Mouse (Mus musculus): ENCODE data around the gene Dnajb12. TPM values are rescaled to one million over a fixed set of nuclear protein-coding genes. Genes with fewer than 3 reads are reported as not detected.

The Dnajb12 gene
- polyA plus RNA-seq, 1 experiment from 2014 or later: 28.6 TPM

GRCm38 (mm10) chr10:59886081-59886466 lies 6.7 kb downstream of the Dnajb12 start:
- no peak for DNase-seq (ENCODE audit: low spot score)
- Histone ChIP-seq H3K36me3 (ENCODE audit: control insufficient read depth, insufficient read depth, low read length) (peaks cover 20% of the 10 kb centered on the region), H3K4me2 (ENCODE audit: low read length) (no peak overlapping the region), H3K4me1 (replicated peaks; ENCODE audit: control insufficient read depth, insufficient read depth, low read length) (peaks cover under 1% of the 10 kb centered on the region), H3K27me3 (replicated peaks; ENCODE audit: control insufficient read depth, insufficient read depth, low read length) (no peaks in the 10 kb centered on the region), H3K27ac (ENCODE audit: low read depth) (no peak overlapping the region), H3K9me3 (ENCODE audit: control insufficient read depth, low read length) (no peaks in the 10 kb centered on the region), H3K4me3 (ENCODE audit: low read depth, low read length) (no peak overlapping the region), H3K9ac (ENCODE audit: low read length) (no peak overlapping the region)
- WGBS: 96% methylated on average over 1 of the region's 1 CpGs
- no peak for ATAC-seq (replicated peaks; ENCODE audit: low FRiP score, low TSS enrichment, low read depth)

- Histone ChIP-seq H3K4me3 (ENCODE audit: low read depth, low read length) (no peak overlapping the region), H3K27ac (ENCODE audit: low read depth) (no peak overlapping the region), H3K4me2 (ENCODE audit: low read length) (no peak overlapping the region), H3K27me3 (replicated peaks; ENCODE audit: control insufficient read depth, insufficient read depth, low read length) (no peaks in the 10 kb centered on the region), H3K4me1 (replicated peaks; ENCODE audit: control insufficient read depth, insufficient read depth, low read length) (no peaks in the 10 kb centered on the region), H3K9me3 (ENCODE audit: control insufficient read depth, low read length) (no peaks in the 10 kb centered on the region), H3K9ac (ENCODE audit: low read length) (no peak overlapping the region), H3K36me3 (ENCODE audit: control insufficient read depth, insufficient read depth, low read length) (peaks cover 33% of the 10 kb centered on the region)
- ATAC-seq (replicated peaks; ENCODE audit: low FRiP score, low TSS enrichment, low read depth) (no peak), DNase-seq (ENCODE audit: low spot score) (no peak)
- WGBS: 93% methylated on average over 5 of the region's 5 CpGs
Measured at GRCm38 (mm10) chr10:59887432-59887831, 8.1 kb downstream of the Dnajb12 start.

GRCm38 (mm10) chr10:59889339-59889738 lies 10.0 kb downstream of the Dnajb12 start:
- Histone ChIP-seq H3K27me3 (replicated peaks; ENCODE audit: control insufficient read depth, insufficient read depth, low read length) (no peaks in the 10 kb centered on the region), H3K9me3 (ENCODE audit: control insufficient read depth, low read length) (no peaks in the 10 kb centered on the region), H3K4me2 (ENCODE audit: low read length) (no peak overlapping the region), H3K4me3 (ENCODE audit: low read depth, low read length) (no peak overlapping the region), H3K4me1 (replicated peaks; ENCODE audit: control insufficient read depth, insufficient read depth, low read length) (no peaks in the 10 kb centered on the region), H3K36me3 (ENCODE audit: control insufficient read depth, insufficient read depth, low read length) (peaks cover 46% of the 10 kb centered on the region), H3K9ac (ENCODE audit: low read length) (no peak overlapping the region), H3K27ac (ENCODE audit: low read depth) (no peak overlapping the region)
- WGBS: 93% methylated on average over 7 of the region's 7 CpGs
- DNase-seq (ENCODE audit: low spot score) (no peak), ATAC-seq (replicated peaks; ENCODE audit: low FRiP score, low TSS enrichment, low read depth) (no peak)

GRCm38 (mm10) chr10:59889953-59890751 lies 10.8 kb downstream of the Dnajb12 start:
- Histone ChIP-seq H3K27me3 (replicated peaks; ENCODE audit: control insufficient read depth, insufficient read depth, low read length) (no peaks in the 10 kb centered on the region), H3K27ac (ENCODE audit: low read depth) (no peak overlapping the region), H3K9me3 (ENCODE audit: control insufficient read depth, low read length) (no peaks in the 10 kb centered on the region), H3K36me3 (ENCODE audit: control insufficient read depth, insufficient read depth, low read length) (peaks cover 53% of the 10 kb centered on the region), H3K4me3 (ENCODE audit: low read depth, low read length) (no peak overlapping the region), H3K9ac (ENCODE audit: low read length) (no peak overlapping the region), H3K4me2 (ENCODE audit: low read length) (no peak overlapping the region), H3K4me1 (replicated peaks; ENCODE audit: control insufficient read depth, insufficient read depth, low read length) (0 out of 2 replicates have a peak, but pooled peaks cover 4% of the 10 kb centered on the region)
- whole genome bisulfite sequencing: 85% methylated on average over 15 of the region's 15 CpGs
- DNase-seq (ENCODE audit: low spot score): no peak
- no peak for ATAC-seq (replicated peaks; ENCODE audit: low FRiP score, low TSS enrichment, low read depth)

GRCm38 (mm10) chr10:59892977-59893376 lies 13.6 kb downstream of the Dnajb12 start:
- H3K4me3 ChIP-seq (ENCODE audit: low read depth, low read length): no peak overlapping the region
- H3K4me1 ChIP-seq (replicated peaks; ENCODE audit: control insufficient read depth, insufficient read depth, low read length): peaks cover 4% of the 10 kb centered on the region; the same call in 1 of the 2 replicates
- WGBS: 40% methylated on average over 6 of the region's 6 CpGs
- H3K4me2 ChIP-seq (ENCODE audit: low read length): no peak overlapping the region
- no peak for ATAC-seq (replicated peaks; ENCODE audit: low FRiP score, low TSS enrichment, low read depth)
- no peak overlapping the region for H3K27ac ChIP-seq (ENCODE audit: low read depth)
- H3K27me3 ChIP-seq (replicated peaks; ENCODE audit: control insufficient read depth, insufficient read depth, low read length): no peaks in the 10 kb centered on the region
- H3K9me3 ChIP-seq (ENCODE audit: control insufficient read depth, low read length): no peaks in the 10 kb centered on the region
- peaks cover 81% of the 10 kb centered on the region for H3K36me3 ChIP-seq (ENCODE audit: control insufficient read depth, insufficient read depth, low read length)
- no peak overlapping the region for H3K9ac ChIP-seq (ENCODE audit: low read length)
- DNase-seq (ENCODE audit: low spot score): peak; percentile 81

GRCm38 (mm10) chr10:59894251-59895160 lies 15.2 kb downstream of the Dnajb12 start:
- Histone ChIP-seq H3K36me3 (ENCODE audit: control insufficient read depth, insufficient read depth, low read length) (peaks cover 87% of the 10 kb centered on the region), H3K27ac (ENCODE audit: low read depth) (no peak overlapping the region), H3K9me3 (ENCODE audit: control insufficient read depth, low read length) (no peaks in the 10 kb centered on the region), H3K4me3 (ENCODE audit: low read depth, low read length) (no peak overlapping the region), H3K27me3 (replicated peaks; ENCODE audit: control insufficient read depth, insufficient read depth, low read length) (no peaks in the 10 kb centered on the region), H3K9ac (ENCODE audit: low read length) (no peak overlapping the region), H3K4me1 (replicated peaks; ENCODE audit: control insufficient read depth, insufficient read depth, low read length) (peaks cover 18% of the 10 kb centered on the region), H3K4me2 (ENCODE audit: low read length) (no peak overlapping the region)
- DNase-seq (ENCODE audit: low spot score) (peak; percentile 93), ATAC-seq (replicated peaks; ENCODE audit: low FRiP score, low TSS enrichment, low read depth) (no peak; the same call in 1 of the 2 replicates)
- 84% methylated on average over 25 of the region's 25 CpGs for WGBS

- ATAC-seq (replicated peaks; ENCODE audit: low FRiP score, low TSS enrichment, low read depth): no peak
- H3K4me2 ChIP-seq (ENCODE audit: low read length): no peak overlapping the region
- 96% methylated on average over 17 of the region's 17 CpGs for WGBS
- peaks cover 78% of the 10 kb centered on the region for H3K36me3 ChIP-seq (ENCODE audit: control insufficient read depth, insufficient read depth, low read length)
- no peak overlapping the region for H3K4me3 ChIP-seq (ENCODE audit: low read depth, low read length)
- H3K9me3 ChIP-seq (ENCODE audit: control insufficient read depth, low read length): no peaks in the 10 kb centered on the region
- no peaks in the 10 kb centered on the region for H3K27me3 ChIP-seq (replicated peaks; ENCODE audit: control insufficient read depth, insufficient read depth, low read length)
- H3K27ac ChIP-seq (ENCODE audit: low read depth): no peak overlapping the region
- DNase-seq (ENCODE audit: low spot score): no peak
- H3K9ac ChIP-seq (ENCODE audit: low read length): no peak overlapping the region
- peaks cover 25% of the 10 kb centered on the region for H3K4me1 ChIP-seq (replicated peaks; ENCODE audit: control insufficient read depth, insufficient read depth, low read length)
Measured at GRCm38 (mm10) chr10:59895460-59896186, 16.3 kb downstream of the Dnajb12 start.

GRCm38 (mm10) chr10:59896211-59896610 lies 16.9 kb downstream of the Dnajb12 start:
- ATAC-seq (replicated peaks; ENCODE audit: low FRiP score, low TSS enrichment, low read depth): no peak
- H3K4me2 ChIP-seq (ENCODE audit: low read length): no peak overlapping the region
- H3K9ac ChIP-seq (ENCODE audit: low read length): no peak overlapping the region
- H3K27ac ChIP-seq (ENCODE audit: low read depth): no peak overlapping the region
- H3K9me3 ChIP-seq (ENCODE audit: control insufficient read depth, low read length): no peaks in the 10 kb centered on the region
- no peak for DNase-seq (ENCODE audit: low spot score)
- 95% methylated on average over 4 of the region's 4 CpGs for WGBS
- peaks cover 25% of the 10 kb centered on the region for H3K4me1 ChIP-seq (replicated peaks; ENCODE audit: control insufficient read depth, insufficient read depth, low read length)
- H3K27me3 ChIP-seq (replicated peaks; ENCODE audit: control insufficient read depth, insufficient read depth, low read length): no peaks in the 10 kb centered on the region
- H3K4me3 ChIP-seq (ENCODE audit: low read depth, low read length): no peak overlapping the region
- H3K36me3 ChIP-seq (ENCODE audit: control insufficient read depth, insufficient read depth, low read length): peaks cover 72% of the 10 kb centered on the region

Data from intestine, embryonic 14.5 days (tissue).